Mouse (Mus musculus): Measurements from ENCODE around the gene Pofut2.

DNA sequence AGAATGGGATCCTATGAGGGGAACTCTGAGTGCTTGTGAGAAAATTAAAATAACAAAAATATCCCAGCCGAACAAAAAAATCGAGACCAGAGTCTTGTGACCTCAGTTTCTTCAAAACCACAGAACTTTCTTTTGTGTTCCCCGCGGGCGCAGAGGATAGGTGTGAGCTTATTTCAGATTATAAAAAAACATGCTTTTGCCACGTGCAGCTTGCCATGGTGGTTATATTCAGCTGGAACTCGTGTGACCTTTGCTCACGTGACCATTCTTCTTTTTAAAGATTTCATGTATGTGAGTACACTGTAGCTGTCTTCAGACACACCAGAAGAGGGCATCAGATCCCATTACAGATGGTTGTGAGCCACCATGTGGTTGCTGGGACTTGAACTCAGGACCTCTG, 30.5 kb downstream of the Pofut2 start:
- TF ChIP-seq EP300 (IDR thresholded peaks at IDR 0.05; ENCODE audit: low read depth) (no peak), CTCF (IDR thresholded peaks at IDR 0.05; ENCODE audit: low read depth) (no peak)

Measured in liver, embryonic 14.5 days (tissue).